Mouse (Mus musculus) limb, embryonic 15.5 days (tissue): Measurements from ENCODE around the gene 5730596B20Rik. TPM values are rescaled to one million over a fixed set of nuclear protein-coding genes. Genes with fewer than 3 reads are reported as not detected.
A peak's percentile ranks its signal among the peaks of the same experiment; 100 is the strongest.

ENCODE experiments used
- ATAC-seq: fragments of 200-750 bp; cut with Nextera tagmentation; 2 replicates; pipeline ENCODE4 v1.8.0; 2017; ENCODE audit warnings: low read depth, moderate TSS enrichment; ENCODE audit not compliant: insufficient number of reproducible peaks, low FRiP score, low TSS enrichment
- H3K27ac ChIP-seq: fragments of 300-500 bp; sonication (generic); 2 replicates; pipeline ENCODE4 v1.5.1; 2015; ENCODE audit warnings: moderate library complexity, mild to moderate bottlenecking, inconsistent platforms
- H3K27me3 ChIP-seq: fragments of 300-500 bp; sonication (generic); 2 replicates; pipeline ENCODE4 v1.6.1; 2015; ENCODE audit warnings: inconsistent platforms
- H3K36me3 ChIP-seq: fragments of 300-500 bp; sonication (generic); 2 replicates; pipeline ENCODE4 v1.6.1; 2015; ENCODE audit warnings: inconsistent platforms
- H3K4me1 ChIP-seq: fragments of 300-500 bp; sonication (generic); 2 replicates; pipeline ENCODE4 v1.6.1; 2015; ENCODE audit warnings: inconsistent platforms
- H3K4me2 ChIP-seq: fragments of 300-500 bp; sonication (generic); 2 replicates; pipeline ENCODE4 v1.6.1; 2015; ENCODE audit warnings: mild to moderate bottlenecking, inconsistent platforms
- H3K4me3 ChIP-seq: fragments of 300-500 bp; sonication (generic); 2 replicates; pipeline ENCODE4 v1.5.1; 2015; ENCODE audit warnings: mild to moderate bottlenecking, inconsistent platforms
- H3K9ac ChIP-seq: fragments of 300-500 bp; sonication (generic); 2 replicates; pipeline ENCODE4 v1.6.1; 2015; ENCODE audit warnings: inconsistent platforms
- H3K9me3 ChIP-seq: fragments of 300-500 bp; sonication (generic); 2 replicates; pipeline ENCODE4 v1.6.1; 2016; ENCODE audit warnings: inconsistent platforms
- WGBS: fragments of 180-500 bp; shearing (Covaris S2); methylation state at CpG from one replicate; pipeline ENCODE4 v1.1.7; 2015; 5-methylcytosine and 5-hydroxymethylcytosine counted together
- polyA plus RNA-seq: library from polyadenylated mRNA; unstranded; fragments of >200 nt; fragmentation: Nextera tagmentation; extraction: Ambion mirVana; gene quantifications from 2 replicates; pipeline ENCODE4 v1.2.1, GENCODE M21; 2015

5730596B20Rik gene
- polyA plus RNA-seq, 1 experiment from 2014 or later = 0.26 TPM

DNA sequence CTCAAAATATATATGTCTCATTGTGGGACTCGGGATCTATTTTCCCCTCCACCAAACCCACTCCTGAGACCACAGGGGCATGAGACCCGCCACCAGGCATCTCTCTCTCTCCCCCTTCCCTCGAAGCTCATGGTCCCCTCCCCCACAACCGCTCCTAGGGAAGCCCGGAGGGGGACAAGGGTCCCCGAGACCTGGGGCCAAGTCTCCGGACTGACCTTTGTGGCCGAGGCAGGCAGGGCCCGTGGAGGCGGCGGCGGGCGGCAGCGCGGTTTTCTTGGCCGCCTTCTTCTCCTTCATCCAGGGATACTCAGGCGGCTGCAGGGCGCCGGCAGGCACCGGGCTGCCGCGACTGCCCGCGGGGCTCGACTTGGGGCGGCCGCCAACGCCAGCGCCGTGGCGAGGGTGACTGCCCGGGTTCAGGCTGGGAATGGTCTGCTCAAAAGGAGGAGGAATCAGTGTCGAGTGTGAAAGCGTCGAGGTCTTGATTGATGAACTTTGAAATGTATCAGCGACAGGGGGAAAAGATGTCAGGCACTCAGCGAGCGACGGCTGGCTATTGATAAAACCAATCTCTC is 13.2 kb upstream of the 5730596B20Rik start:
- 5% methylated on average over 33 of the region's 39 CpGs for WGBS
- Histone ChIP-seq H3K9ac (no peak overlapping the region), H3K4me2 (peak overlapping the region; percentile 40), H3K36me3 (no peaks in the 10 kb centered on the region), H3K4me3 (peak overlapping the region; percentile 30), H3K27ac (no peak overlapping the region), H3K9me3 (no peaks in the 10 kb centered on the region), H3K27me3 (peaks cover 78% of the 10 kb centered on the region), H3K4me1 (peaks cover 41% of the 10 kb centered on the region)
- no peak for ATAC-seq

- no peak for ATAC-seq
- 5% methylated on average over 25 of the region's 25 CpGs for WGBS
- Histone ChIP-seq H3K4me2 (peak within 1 kb of the TSS; percentile 40), H3K9ac (no peak within 1 kb of the TSS), H3K4me3 (peak within 1 kb of the TSS; percentile 30), H3K36me3 (peaks cover 1% of the 10 kb centered on the region; the same call in 1 of the 2 replicates), H3K27me3 (peaks cover 75% of the 10 kb centered on the region), H3K27ac (no peak within 1 kb of the TSS), H3K9me3 (no peaks in the 10 kb centered on the region), H3K4me1 (peaks cover 36% of the 10 kb centered on the region)
Measured at GRCm38 (mm10) chr6:52164626-52165440, 12.5 kb upstream of the 5730596B20Rik start, which contains the start of gene Hoxa2. Gene Hoxa2, minus strand, starts transcription at chr6:52164831.

DNA sequence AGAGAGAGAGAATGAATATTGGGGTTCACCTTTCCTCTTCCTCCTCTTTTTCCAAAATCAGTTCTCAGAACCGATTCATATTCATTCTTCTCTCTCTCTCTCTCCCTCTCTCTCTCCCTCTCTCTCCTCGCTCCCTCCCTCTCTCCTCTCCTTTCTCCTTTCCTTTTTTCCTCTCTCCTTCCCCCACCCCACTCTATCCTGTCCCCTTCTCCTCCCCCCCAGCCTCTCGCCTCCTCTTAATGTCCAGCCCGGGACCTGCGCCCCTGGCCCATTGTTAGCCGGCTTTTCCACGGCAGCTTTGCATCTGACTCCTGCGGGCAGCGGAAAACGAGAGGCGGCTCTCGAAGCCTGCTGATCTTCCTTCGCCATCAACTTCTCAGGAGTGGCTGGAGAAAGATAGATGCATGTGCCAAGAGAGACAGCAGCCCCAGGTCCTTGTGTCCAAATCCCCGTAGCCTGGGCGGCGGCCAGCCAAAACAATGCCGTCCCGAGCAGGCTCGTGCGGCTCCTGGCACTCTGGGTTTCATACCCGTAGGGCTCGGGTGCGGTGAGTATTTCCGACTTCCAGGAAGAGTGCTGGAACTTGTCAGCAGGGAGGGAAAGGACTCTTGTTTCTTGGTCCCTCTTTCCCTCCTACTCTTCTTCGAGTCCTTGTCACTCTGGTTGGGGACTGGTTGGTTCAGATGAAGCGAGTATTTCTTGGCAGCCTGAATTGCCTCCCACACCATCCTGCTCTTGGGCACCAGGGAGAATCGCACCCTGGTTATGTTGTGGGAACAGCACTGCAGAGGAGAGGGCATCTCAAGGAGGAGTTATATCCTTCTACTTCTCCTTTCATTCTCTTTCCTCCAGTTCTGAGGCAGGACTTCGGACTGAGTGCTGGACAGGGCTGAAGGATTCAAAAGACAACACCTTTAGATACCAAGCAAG is 11.6 kb upstream of the 5730596B20Rik start:
- peaks cover 81% of the 10 kb centered on the region for H3K27me3 ChIP-seq
- no peaks in the 10 kb centered on the region for H3K9me3 ChIP-seq
- ATAC-seq = no peak
- no peak overlapping the region for H3K4me3 ChIP-seq
- WGBS = 16% methylated on average over 28 of the region's 28 CpGs
- H3K4me2 ChIP-seq = peak overlapping the region; percentile 40; the same call in 1 of the 2 replicates
- no peak overlapping the region for H3K27ac ChIP-seq
- H3K36me3 ChIP-seq = peaks cover 5% of the 10 kb centered on the region; the same call in 1 of the 2 replicates
- peaks cover 32% of the 10 kb centered on the region for H3K4me1 ChIP-seq
- H3K9ac ChIP-seq = no peak overlapping the region

GRCm38 (mm10) chr6:52166431-52167077 is 10.7 kb upstream of the 5730596B20Rik start:
- no peak overlapping the region for H3K4me3 ChIP-seq
- WGBS = 39% methylated on average over 4 of the region's 4 CpGs
- H3K4me2 ChIP-seq = no peak overlapping the region
- no peak overlapping the region for H3K27ac ChIP-seq
- peaks cover 27% of the 10 kb centered on the region for H3K4me1 ChIP-seq
- H3K36me3 ChIP-seq = peaks cover 5% of the 10 kb centered on the region; the same call in 1 of the 2 replicates
- no peaks in the 10 kb centered on the region for H3K9me3 ChIP-seq
- no peak overlapping the region for H3K9ac ChIP-seq
- H3K27me3 ChIP-seq = peaks cover 86% of the 10 kb centered on the region
- no peak for ATAC-seq

GRCm38 (mm10) chr6:52167176-52167575 is 10.1 kb upstream of the 5730596B20Rik start:
- ATAC-seq = no peak
- no peaks in the 10 kb centered on the region for H3K9me3 ChIP-seq
- 74% methylated on average over 1 of the region's 1 CpGs for WGBS
- no peak overlapping the region for H3K9ac ChIP-seq
- H3K4me3 ChIP-seq = no peak overlapping the region
- H3K36me3 ChIP-seq = peaks cover 5% of the 10 kb centered on the region; the same call in 1 of the 2 replicates
- H3K4me1 ChIP-seq = peaks cover 33% of the 10 kb centered on the region
- no peak overlapping the region for H3K4me2 ChIP-seq
- no peak overlapping the region for H3K27ac ChIP-seq
- peaks cover 87% of the 10 kb centered on the region for H3K27me3 ChIP-seq

GRCm38 (mm10) chr6:52167736-52168161 is 9.5 kb upstream of the 5730596B20Rik start:
- WGBS = 53% methylated on average over 14 of the region's 14 CpGs
- H3K4me2 ChIP-seq = no peak overlapping the region
- no peak for ATAC-seq
- H3K4me3 ChIP-seq = no peak overlapping the region
- peaks cover 39% of the 10 kb centered on the region for H3K4me1 ChIP-seq
- H3K27ac ChIP-seq = no peak overlapping the region
- no peak overlapping the region for H3K9ac ChIP-seq
- peaks cover 5% of the 10 kb centered on the region; the same call in 1 of the 2 replicates for H3K36me3 ChIP-seq
- H3K9me3 ChIP-seq = no peaks in the 10 kb centered on the region
- peaks cover 88% of the 10 kb centered on the region for H3K27me3 ChIP-seq

DNA sequence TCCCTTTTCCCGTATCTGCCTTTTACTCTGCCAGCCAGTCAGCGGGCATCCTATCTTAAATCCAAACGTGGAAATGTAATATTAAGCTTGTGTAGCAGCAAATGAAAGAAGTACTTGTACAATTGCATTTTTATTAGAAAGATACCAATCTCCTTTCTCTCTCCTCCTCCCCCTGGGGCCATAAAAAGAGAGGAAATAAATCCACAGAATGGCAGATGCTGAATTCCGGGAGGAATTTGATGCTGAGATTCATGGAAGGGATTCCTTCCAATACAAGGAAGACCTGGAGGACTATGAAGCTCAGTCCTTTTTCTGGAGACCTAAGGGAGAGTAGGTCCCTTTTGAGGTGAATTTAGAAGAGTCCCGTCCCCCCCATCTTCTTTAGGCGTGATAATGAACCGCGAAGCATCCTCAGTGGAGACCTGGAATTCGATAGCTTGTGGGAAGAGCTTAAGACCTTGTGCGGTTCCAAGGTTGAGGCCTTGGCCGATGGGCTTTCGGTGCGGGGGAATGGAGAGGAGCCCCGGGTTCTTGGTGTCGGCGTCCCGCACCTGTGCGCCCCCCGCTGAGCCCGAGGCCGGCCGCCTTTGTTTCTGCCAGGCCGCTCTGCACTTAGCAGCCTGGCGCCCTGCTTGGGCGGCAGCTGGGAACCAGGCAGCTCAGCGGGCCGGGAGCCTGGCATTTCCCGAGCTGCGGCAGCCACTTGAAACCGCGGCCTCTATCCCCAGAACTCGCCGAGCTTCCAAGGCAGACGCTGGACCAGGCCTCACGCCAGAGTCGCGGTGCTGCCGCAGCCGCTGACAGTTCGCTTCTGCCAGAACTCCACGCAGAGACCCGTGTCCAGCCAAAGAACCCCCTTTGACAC is 8.9 kb upstream of the 5730596B20Rik start:
- Histone ChIP-seq H3K36me3 (peaks cover 5% of the 10 kb centered on the region; the same call in 1 of the 2 replicates), H3K9ac (no peak overlapping the region), H3K4me3 (no peak overlapping the region), H3K27ac (no peak overlapping the region), H3K4me1 (peaks cover 43% of the 10 kb centered on the region), H3K9me3 (no peaks in the 10 kb centered on the region), H3K4me2 (peak overlapping the region; percentile 17; the same call in 1 of the 2 replicates), H3K27me3 (peaks cover 84% of the 10 kb centered on the region)
- WGBS = 35% methylated on average over 42 of the region's 42 CpGs
- no peak for ATAC-seq

DNA sequence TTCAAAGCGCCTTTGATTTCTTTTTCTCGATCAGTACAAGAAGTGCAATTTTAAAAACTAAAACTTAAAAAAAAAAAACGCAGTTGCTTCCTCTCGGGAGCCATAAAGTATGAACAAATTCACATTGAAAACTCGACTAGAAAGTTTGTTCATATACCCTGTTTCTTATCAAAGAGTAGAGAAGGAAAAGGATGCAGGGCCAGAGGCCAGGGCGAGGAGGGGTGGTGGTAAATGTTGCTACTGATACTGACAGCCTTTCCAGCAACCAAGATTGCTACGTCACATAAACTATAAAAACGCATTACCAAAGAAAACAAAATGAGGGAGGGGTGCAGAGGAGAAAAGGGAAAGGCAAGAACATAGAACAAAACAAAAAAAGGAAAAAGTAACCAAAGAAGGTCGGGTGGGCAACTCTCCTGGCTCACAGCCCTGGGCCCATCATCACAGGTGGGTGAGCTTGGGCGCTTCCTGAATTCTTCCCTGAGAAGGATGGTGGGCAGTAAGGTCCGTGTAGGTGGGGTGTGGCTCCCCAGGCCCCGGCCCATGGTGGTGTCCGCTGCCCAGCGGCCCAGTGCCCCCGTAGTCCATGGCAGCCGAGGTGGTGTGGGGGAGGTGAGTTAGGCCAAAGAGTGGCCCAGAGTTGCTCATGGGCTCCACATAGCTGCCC is 7.7 kb upstream of the 5730596B20Rik start:
- H3K9ac ChIP-seq = no peak overlapping the region
- H3K4me3 ChIP-seq = no peak overlapping the region
- 66% methylated on average over 16 of the region's 16 CpGs for WGBS
- peaks cover 5% of the 10 kb centered on the region; the same call in 1 of the 2 replicates for H3K36me3 ChIP-seq
- H3K27me3 ChIP-seq = peaks cover 76% of the 10 kb centered on the region
- H3K9me3 ChIP-seq = no peaks in the 10 kb centered on the region
- no peak for ATAC-seq
- H3K27ac ChIP-seq = no peak overlapping the region
- H3K4me2 ChIP-seq = no peak overlapping the region
- H3K4me1 ChIP-seq = peaks cover 36% of the 10 kb centered on the region

GRCm38 (mm10) chr6:52170166-52170897 is 7.0 kb upstream of the 5730596B20Rik start:
- H3K27me3 ChIP-seq = peaks cover 80% of the 10 kb centered on the region
- peaks cover 36% of the 10 kb centered on the region for H3K4me1 ChIP-seq
- H3K4me2 ChIP-seq = no peak overlapping the region
- no peak overlapping the region for H3K4me3 ChIP-seq
- WGBS = 61% methylated on average over 40 of the region's 40 CpGs
- no peak for ATAC-seq
- no peaks in the 10 kb centered on the region for H3K9me3 ChIP-seq
- H3K36me3 ChIP-seq = peaks cover 5% of the 10 kb centered on the region; the same call in 1 of the 2 replicates
- peak overlapping the region; percentile 47; the same call in 1 of the 2 replicates for H3K27ac ChIP-seq
- no peak overlapping the region for H3K9ac ChIP-seq
